Mouse (Mus musculus) liver, postnatal 0 days (tissue): ENCODE measurements around the gene Hira. TPM values are rescaled to one million over a fixed set of nuclear protein-coding genes. Genes with fewer than 3 reads are reported as not detected.

ENCODE experiments used
- ATAC-seq: fragments of 200-750 bp; cut with Nextera tagmentation; 2 replicates; pipeline ENCODE4 v1.8.0; 2017; ENCODE audit warnings: mild to moderate bottlenecking, moderate library complexity
- DNase-seq: peaks from one replicate; pipeline ENCODE4 v3.0.0-alpha.2; 2016
- H3K27ac ChIP-seq: fragments of 300-500 bp; sonication (generic); 2 replicates; pipeline ENCODE4 v1.5.1; 2014; ENCODE audit warnings: antibody characterized with exemption, moderate library complexity, mild to moderate bottlenecking, low read depth
- H3K27me3 ChIP-seq: fragments of 300-500 bp; sonication (generic); 2 replicates; pipeline ENCODE4 v1.6.1; 2014; ENCODE audit warnings: low read length, control low read depth, mixed read lengths; ENCODE audit not compliant: insufficient read depth
- H3K36me3 ChIP-seq: fragments of 300-500 bp; sonication (generic); replicated peaks from 2 replicates; pipeline ENCODE4 v1.6.1; 2014; ENCODE audit warnings: mild to moderate bottlenecking, control low read depth, low read length, moderate library complexity, mixed read lengths; ENCODE audit not compliant: insufficient read depth
- H3K4me1 ChIP-seq: fragments of 300-500 bp; sonication (generic); 2 replicates; pipeline ENCODE4 v1.6.1; 2014; ENCODE audit warnings: antibody characterized with exemption, mild to moderate bottlenecking, control low read depth; ENCODE audit not compliant: insufficient read depth
- H3K4me2 ChIP-seq: fragments of 300-500 bp; sonication (generic); 2 replicates; pipeline ENCODE4 v1.6.1; 2014; ENCODE audit warnings: low read depth, mild to moderate bottlenecking, low read length, moderate library complexity, mixed read lengths
- H3K4me3 ChIP-seq: fragments of 300-500 bp; sonication (generic); 2 replicates; pipeline ENCODE4 v1.5.1; 2014; ENCODE audit warnings: low read depth, low read length
- H3K9ac ChIP-seq: fragments of 300-500 bp; sonication (generic); replicated peaks from 2 replicates; pipeline ENCODE4 v1.6.1; 2014; ENCODE audit warnings: mild to moderate bottlenecking, moderate library complexity
- H3K9me3 ChIP-seq: fragments of 300-500 bp; sonication (generic); 2 replicates; pipeline ENCODE4 v1.6.1; 2016; ENCODE audit warnings: mild to moderate bottlenecking, control low read depth, low read length, mixed read lengths
- CTCF ChIP-seq: sonication (generic); IDR thresholded peaks from 2 replicates; pipeline ENCODE4 v1.5.1; 2016; ENCODE audit warnings: antibody characterized with exemption, low read depth
- EP300 ChIP-seq: IDR thresholded peaks from 2 replicates; pipeline ENCODE4 v1.6.1; 2016; ENCODE audit warnings: antibody characterized with exemption, low read depth, mild to moderate bottlenecking
- WGBS: fragments of 180-500 bp; shearing (Covaris S2); extraction: QIAGEN DNeasy Blood & Tissue Kit; methylation state at CpG from one replicate; pipeline ENCODE4 v1.1.7; 2014; ENCODE audit not compliant: insufficient replicate concordance; 5-methylcytosine and 5-hydroxymethylcytosine counted together
- polyA plus RNA-seq: library from polyadenylated mRNA; unstranded; fragments of >200 nt; fragmentation: Nextera tagmentation; extraction: Ambion mirVana; gene quantifications from 2 replicates; pipeline ENCODE4 v1.2.1, GENCODE M21; 2015

Hira gene
- 2.6 and 3.1 TPM in 2 replicates for polyA plus RNA-seq

GRCm38 (mm10) chr16:18876442-18877308, at the start of gene Hira, which contains the start of gene Mrpl40:
TSS of gene Hira (plus strand) at chr16:18877037.
TSS of gene Mrpl40 (minus strand) at chr16:18876862.
- peak within 1 kb of the TSS; percentile 97 for H3K27ac ChIP-seq
- H3K9ac ChIP-seq: peak within 1 kb of the TSS; percentile 95
- TF ChIP-seq CTCF (no peak), EP300 (0 out of 2 replicates have a peak, but pooled peaks have one; percentile 18)
- H3K4me2 ChIP-seq: peak within 1 kb of the TSS; percentile 98
- peak; percentile 93 for ATAC-seq
- peaks cover 34% of the 10 kb centered on the region for H3K4me1 ChIP-seq
- under 1% methylated on average over 83 of the region's 93 CpGs for WGBS
- peak; percentile 98 for DNase-seq
- H3K4me3 ChIP-seq: peak within 1 kb of the TSS; percentile 77
- H3K27me3 ChIP-seq: no peaks in the 10 kb centered on the region
- H3K36me3 ChIP-seq: peaks cover 33% of the 10 kb centered on the region
- H3K9me3 ChIP-seq: no peaks in the 10 kb centered on the region

DNA sequence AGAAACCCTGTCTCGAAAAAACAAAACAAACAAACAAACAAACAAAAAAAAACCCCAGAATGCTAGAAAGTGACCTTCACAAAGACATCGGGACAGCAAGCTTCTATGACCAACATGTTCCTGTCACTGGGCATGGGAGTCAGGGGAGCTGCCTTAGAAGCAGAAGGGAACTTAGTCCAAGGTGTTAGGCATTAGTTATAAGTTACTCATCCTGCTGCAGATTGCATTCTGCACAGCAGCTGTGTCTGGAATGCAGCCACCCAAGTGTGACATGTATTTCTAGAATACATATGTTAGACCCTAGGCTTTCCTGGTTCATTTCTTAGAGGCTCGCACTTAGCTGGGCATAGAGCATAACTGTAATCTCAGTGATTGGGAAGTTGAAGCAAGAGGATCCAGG, 48.2 kb upstream of the Hira start:
- peaks cover 68% of the 10 kb centered on the region for H3K36me3 ChIP-seq
- TF ChIP-seq CTCF: no peak
- TF ChIP-seq EP300: no peak
- 84% methylated on average over 3 of the region's 3 CpGs for WGBS
- ATAC-seq: no peak
- no peak overlapping the region for H3K4me2 ChIP-seq
- no peak for DNase-seq
- H3K9ac ChIP-seq: no peak overlapping the region
- no peaks in the 10 kb centered on the region for H3K27me3 ChIP-seq
- no peaks in the 10 kb centered on the region for H3K9me3 ChIP-seq
- H3K27ac ChIP-seq: no peak overlapping the region
- no peaks in the 10 kb centered on the region for H3K4me1 ChIP-seq
- no peak overlapping the region for H3K4me3 ChIP-seq

DNA sequence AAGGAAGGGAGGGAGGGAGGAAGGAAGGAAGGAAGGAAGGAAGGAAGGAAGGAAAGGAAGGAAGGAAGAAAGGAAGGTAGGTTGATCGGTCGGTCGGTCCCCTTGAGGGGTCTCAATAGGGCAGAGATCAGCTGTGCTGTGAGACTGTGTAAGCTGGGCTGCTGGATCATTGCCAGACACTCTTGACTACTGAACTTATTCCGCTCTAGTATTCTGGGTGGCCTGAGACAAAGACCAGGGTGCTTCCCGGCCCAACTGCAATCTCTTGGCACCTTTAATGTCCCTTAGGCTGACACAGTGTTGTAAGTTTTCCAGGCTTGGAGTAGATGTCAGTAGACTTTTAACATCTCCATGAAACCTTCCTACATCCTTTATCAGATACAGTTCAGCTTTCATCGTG, 47.7 kb upstream of the Hira start:
- peaks cover 72% of the 10 kb centered on the region for H3K36me3 ChIP-seq
- H3K27me3 ChIP-seq: no peaks in the 10 kb centered on the region
- no peak overlapping the region for H3K9ac ChIP-seq
- H3K4me3 ChIP-seq: no peak overlapping the region
- no peak overlapping the region for H3K4me2 ChIP-seq
- 81% methylated on average over 6 of the region's 6 CpGs for WGBS
- DNase-seq: no peak
- TF ChIP-seq EP300 (no peak), CTCF (no peak)
- H3K4me1 ChIP-seq: no peaks in the 10 kb centered on the region
- H3K27ac ChIP-seq: no peak overlapping the region
- no peak for ATAC-seq
- no peaks in the 10 kb centered on the region for H3K9me3 ChIP-seq

DNA sequence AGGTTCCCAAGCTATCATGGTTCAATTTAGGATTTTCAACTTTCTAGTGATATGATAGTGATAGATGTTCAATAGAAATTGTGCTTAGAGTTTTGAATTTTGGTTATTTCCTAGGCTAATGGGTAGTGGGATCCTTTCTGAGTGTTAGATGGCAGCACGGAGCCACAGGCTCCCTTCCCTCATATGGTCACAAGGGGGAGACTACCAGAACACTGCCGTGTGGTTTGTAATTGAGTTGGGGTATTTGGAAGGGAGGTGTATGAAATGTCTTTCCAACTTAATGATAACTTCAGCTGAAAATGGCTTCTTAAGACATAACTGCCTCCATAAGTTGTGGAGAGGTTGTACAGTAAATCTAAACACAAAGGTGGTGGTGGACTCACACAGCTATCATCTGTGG, 43.4 kb upstream of the Hira start:
- H3K36me3 ChIP-seq: peaks cover 41% of the 10 kb centered on the region
- H3K4me1 ChIP-seq: 0 out of 2 replicates have a peak, but pooled peaks cover 3% of the 10 kb centered on the region
- 74% methylated on average over 2 of the region's 2 CpGs for WGBS
- no peak for TF ChIP-seq EP300
- TF ChIP-seq CTCF: 0 out of 2 replicates have a peak, but pooled peaks have one; percentile 9
- H3K9ac ChIP-seq: no peak overlapping the region
- DNase-seq (no peak), ATAC-seq (no peak)
- H3K27ac ChIP-seq: no peak overlapping the region
- no peak overlapping the region for H3K4me2 ChIP-seq
- no peaks in the 10 kb centered on the region for H3K27me3 ChIP-seq
- H3K9me3 ChIP-seq: no peaks in the 10 kb centered on the region
- H3K4me3 ChIP-seq: no peak overlapping the region

GRCm38 (mm10) chr16:18836073-18836467, 40.8 kb upstream of the Hira start:
- H3K4me2 ChIP-seq: peak overlapping the region; percentile 87
- TF ChIP-seq CTCF: no peak
- no peaks in the 10 kb centered on the region for H3K9me3 ChIP-seq
- 0 out of 2 replicates have a peak, but pooled peaks cover 3% of the 10 kb centered on the region for H3K4me1 ChIP-seq
- ATAC-seq (peak; percentile 40), DNase-seq (no peak)
- peaks cover 25% of the 10 kb centered on the region for H3K36me3 ChIP-seq
- WGBS: 24% methylated on average over 3 of the region's 3 CpGs
- 0 out of 2 replicates have a peak overlapping the region, but pooled peaks have one; percentile 97 for H3K9ac ChIP-seq
- no peaks in the 10 kb centered on the region for H3K27me3 ChIP-seq
- no peak overlapping the region for H3K27ac ChIP-seq
- peak overlapping the region; percentile 94 for H3K4me3 ChIP-seq

DNA sequence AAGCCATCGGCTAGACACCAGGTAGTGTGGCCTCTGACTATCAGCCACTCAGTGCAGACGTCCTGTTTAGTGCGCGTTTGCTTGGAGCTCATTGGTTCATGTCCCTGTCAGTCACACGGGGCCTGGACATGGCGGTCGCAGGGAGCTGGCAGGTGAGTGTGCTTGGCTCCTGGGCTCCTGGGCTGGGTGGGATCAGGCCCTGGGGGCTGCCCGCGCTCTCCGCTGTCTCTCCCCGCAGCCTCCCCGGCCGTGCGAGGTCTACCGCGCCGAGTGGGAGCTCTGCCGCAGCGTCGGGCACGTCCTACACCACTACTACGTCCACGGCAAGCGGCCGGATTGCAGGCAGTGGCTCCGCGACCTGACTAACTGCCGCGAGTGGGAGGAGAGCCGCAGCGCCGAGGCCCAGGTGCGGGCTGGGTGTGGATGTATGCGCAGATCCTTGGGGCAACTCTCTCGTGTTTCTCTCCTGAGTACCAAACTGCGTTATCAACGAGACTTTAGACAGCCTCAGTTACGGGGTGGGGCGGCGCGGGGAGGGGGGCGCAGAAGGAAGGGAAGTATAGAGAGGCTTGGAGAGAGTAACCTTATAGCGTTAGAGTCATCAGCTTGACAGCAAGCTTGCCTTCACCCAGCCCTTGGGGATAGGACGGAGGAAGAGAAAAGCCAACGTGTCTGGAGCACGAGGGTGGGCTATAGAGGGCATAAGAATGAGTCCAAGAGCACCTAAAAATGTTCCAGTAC, 40.2 kb upstream of the Hira start, which contains the start of the genes 2510002D24Rik and Gm28539:
2510002D24Rik (plus strand) TSS at position 111 of the 741 bp plus-strand sequence.
Gm28539 (plus strand) TSS at position 117 of the 741 bp plus-strand sequence.
- Histone ChIP-seq H3K36me3 (peaks cover 21% of the 10 kb centered on the region), H3K27ac (peak within 1 kb of the TSS; percentile 76), H3K4me2 (peak within 1 kb of the TSS; percentile 87), H3K27me3 (no peaks in the 10 kb centered on the region), H3K9ac (peak within 1 kb of the TSS; percentile 97), H3K4me3 (peak within 1 kb of the TSS; percentile 94), H3K4me1 (0 out of 2 replicates have a peak, but pooled peaks cover 3% of the 10 kb centered on the region), H3K9me3 (no peaks in the 10 kb centered on the region)
- ATAC-seq (peak; percentile 99), DNase-seq (peak; percentile 90)
- WGBS: under 1% methylated on average over 46 of the region's 46 CpGs
- TF ChIP-seq CTCF (no peak), EP300 (no peak)
